Mouse (Mus musculus): ENCODE results near the gene Trappc4. TPM values are rescaled to one million over a fixed set of nuclear protein-coding genes. Genes with fewer than 3 reads are reported as not detected.

The Trappc4 gene
- polyA plus RNA-seq, 1 experiment: 29.6 TPM

DNA sequence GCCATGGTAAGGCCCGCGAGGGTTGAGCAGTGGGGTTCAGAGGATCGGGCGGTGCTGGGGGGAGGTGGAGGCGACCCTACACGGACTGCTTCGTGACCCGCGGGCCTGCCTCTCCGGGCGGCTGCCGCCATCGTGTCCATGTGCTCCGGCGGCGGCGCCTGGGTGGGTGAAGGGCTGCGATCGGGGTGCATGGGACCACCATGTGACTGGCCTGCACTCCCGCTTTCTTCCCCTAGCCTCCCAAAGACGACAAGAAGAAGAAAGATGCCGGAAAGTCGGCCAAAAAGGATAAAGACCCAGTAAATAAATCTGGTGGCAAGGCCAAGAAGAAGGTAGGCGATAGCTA lies 325 bp upstream of the Trappc4 start:
- H3K4me1 ChIP-seq: peaks cover 64% of the 10 kb centered on the region
- H3K36me3 ChIP-seq (replicated peaks; ENCODE audit: low read length): peaks cover 71% of the 10 kb centered on the region
- peak overlapping the region; percentile 99 for H3K4me3 ChIP-seq (replicated peaks)
- no peaks in the 10 kb centered on the region for H3K9me3 ChIP-seq
- no peaks in the 10 kb centered on the region for H3K27me3 ChIP-seq (replicated peaks)
- TF ChIP-seq GATA1 (IDR thresholded peaks at IDR 0.05; ENCODE audit: borderline replicate concordance, low read length) (no peak), FLI1 (IDR thresholded peaks at IDR 0.05; ENCODE audit: low read length) (no peak)

DNA sequence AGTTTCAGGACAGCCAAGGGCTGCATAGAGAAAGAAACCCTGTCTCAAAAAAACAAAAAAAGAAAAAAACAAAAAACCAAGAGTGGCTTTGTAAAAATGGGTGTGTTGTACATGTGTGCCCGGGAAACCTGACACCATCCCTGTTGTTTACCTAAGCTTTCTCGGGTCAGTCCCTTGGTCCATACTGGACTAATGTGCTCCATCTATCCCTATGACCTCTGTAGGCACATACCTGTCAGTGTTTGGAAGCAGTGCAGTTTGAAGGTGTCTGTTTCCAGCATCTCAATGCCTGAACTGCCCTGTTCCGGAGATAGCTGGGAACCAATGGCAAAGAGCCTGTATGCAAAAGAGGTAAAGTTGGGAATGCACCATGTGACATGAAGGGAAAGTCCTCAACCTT lies 2.4 kb downstream of the Trappc4 start:
- Histone ChIP-seq H3K4me3 (replicated peaks) (no peak overlapping the region), H3K27me3 (replicated peaks) (no peaks in the 10 kb centered on the region), H3K9me3 (no peaks in the 10 kb centered on the region), H3K36me3 (replicated peaks; ENCODE audit: low read length) (peaks cover 71% of the 10 kb centered on the region), H3K4me1 (peaks cover 61% of the 10 kb centered on the region)
- TF ChIP-seq FLI1 (IDR thresholded peaks at IDR 0.05; ENCODE audit: low read length): no peak
- no peak for TF ChIP-seq GATA1 (IDR thresholded peaks at IDR 0.05; ENCODE audit: borderline replicate concordance, low read length)

DNA sequence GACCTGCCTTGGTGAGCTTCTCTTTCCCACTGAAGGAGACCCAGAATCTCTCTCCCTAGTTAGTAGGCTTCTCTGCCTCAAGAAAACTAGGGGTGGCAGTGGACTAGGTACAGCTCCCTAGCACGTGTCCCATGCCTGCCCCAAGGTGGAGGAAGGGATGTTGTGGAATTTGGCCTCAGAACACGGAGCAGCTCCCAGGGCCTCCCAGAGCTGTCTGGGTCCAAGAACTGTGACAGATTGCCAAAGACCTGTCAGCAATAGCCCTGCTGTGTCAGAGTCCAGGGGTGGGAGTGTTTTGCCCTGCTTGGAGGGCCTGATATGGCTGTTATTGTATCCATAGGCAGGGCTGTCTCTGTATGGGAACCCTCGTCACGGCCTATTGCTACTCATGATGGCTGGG lies 6.3 kb downstream of the Trappc4 start:
- Histone ChIP-seq H3K36me3 (replicated peaks; ENCODE audit: low read length) (peaks cover 77% of the 10 kb centered on the region), H3K4me1 (peaks cover 77% of the 10 kb centered on the region)
- no peak for TF ChIP-seq GATA1 (IDR thresholded peaks at IDR 0.05; ENCODE audit: borderline replicate concordance, low read length)
- TF ChIP-seq FLI1 (IDR thresholded peaks at IDR 0.05; ENCODE audit: low read length): no peak

DNA sequence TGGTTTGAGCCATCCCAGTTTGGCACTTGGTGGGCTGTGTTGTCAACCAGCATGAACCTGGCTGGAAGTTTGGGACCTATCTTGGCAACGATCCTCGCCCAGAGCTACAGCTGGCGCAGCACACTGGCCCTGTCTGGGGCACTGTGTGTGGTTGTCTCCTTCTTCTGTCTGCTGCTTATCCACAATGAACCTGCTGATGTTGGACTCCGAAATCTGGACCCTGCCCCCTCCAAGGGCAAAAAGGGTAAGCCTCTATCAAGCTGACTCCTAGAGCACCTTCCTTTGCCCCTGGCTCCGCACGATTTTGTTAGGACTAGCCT lies 7.6 kb downstream of the Trappc4 start:
- Histone ChIP-seq H3K9me3 (no peaks in the 10 kb centered on the region), H3K36me3 (replicated peaks; ENCODE audit: low read length) (peaks cover 66% of the 10 kb centered on the region), H3K4me1 (peaks cover 71% of the 10 kb centered on the region), H3K4me3 (replicated peaks) (peak overlapping the region; percentile 10), H3K27me3 (replicated peaks) (no peaks in the 10 kb centered on the region)
- TF ChIP-seq FLI1 (IDR thresholded peaks at IDR 0.05; ENCODE audit: low read length) (no peak), GATA1 (IDR thresholded peaks at IDR 0.05; ENCODE audit: borderline replicate concordance, low read length) (no peak)

More for the DNA sequence above, 6.3 kb downstream of the Trappc4 start:
- H3K4me3 ChIP-seq (replicated peaks): no peak overlapping the region
- no peaks in the 10 kb centered on the region for H3K27me3 ChIP-seq (replicated peaks)
- no peaks in the 10 kb centered on the region for H3K9me3 ChIP-seq

DNA sequence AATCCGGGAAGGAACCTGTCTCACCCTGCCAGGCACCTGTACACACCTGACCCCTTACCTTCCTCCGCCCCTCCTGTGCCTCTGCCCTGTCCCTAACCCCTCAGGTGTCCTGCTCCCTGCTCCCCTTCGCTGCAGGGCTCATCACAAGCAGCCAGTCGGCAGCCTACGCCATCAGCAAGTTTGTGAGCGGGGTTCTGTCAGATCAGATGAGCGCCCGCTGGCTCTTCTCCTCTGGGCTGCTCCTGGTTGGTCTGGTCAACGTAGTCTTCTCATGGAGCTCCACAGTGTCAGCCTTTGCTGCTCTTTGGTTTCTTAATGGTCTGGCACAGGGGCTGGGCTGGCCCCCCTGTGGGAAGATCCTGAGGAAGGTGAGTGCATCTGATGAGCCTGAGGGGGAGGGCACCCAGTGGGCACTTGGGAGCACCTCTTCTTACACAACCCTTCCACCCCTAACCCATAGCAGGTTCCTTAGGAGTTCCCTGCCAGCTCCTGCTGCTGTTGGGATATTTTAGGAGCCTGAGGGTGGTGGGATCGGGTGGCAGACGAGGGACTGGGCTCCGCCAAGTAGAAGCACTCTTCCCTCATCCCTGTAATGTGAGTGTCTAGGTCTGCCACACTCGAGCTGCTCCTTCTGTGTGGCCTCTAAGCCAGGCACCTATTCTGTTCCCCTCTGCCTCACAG lies 8.1 kb downstream of the Trappc4 start:
- Histone ChIP-seq H3K9me3 (no peaks in the 10 kb centered on the region), H3K4me1 (peaks cover 67% of the 10 kb centered on the region), H3K4me3 (replicated peaks) (peak overlapping the region; percentile 79), H3K36me3 (replicated peaks; ENCODE audit: low read length) (peaks cover 61% of the 10 kb centered on the region), H3K27me3 (replicated peaks) (no peaks in the 10 kb centered on the region)
- TF ChIP-seq GATA1 (IDR thresholded peaks at IDR 0.05; ENCODE audit: borderline replicate concordance, low read length) (no peak), FLI1 (IDR thresholded peaks at IDR 0.05; ENCODE audit: low read length) (no peak)

DNA sequence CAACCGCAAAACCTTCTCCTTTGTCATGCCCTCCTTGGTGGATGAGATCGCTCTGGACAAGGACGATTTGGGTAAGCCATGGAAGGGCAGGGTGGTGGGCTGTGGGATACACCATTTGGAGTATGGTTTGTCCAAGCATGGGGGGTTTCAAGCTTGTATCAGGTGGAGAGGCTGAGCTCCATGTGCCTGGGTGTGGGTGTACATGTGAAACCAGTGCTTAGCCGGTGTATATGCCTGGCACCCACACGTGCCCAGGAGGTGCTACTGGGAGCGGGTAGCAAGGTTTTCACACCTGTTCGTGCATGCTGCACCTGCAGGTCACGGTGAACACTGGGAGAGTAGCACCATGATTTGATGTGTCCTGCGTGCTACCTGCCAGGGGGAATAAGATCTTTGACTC lies 8.8 kb downstream of the Trappc4 start:
- H3K9me3 ChIP-seq: no peaks in the 10 kb centered on the region
- no peaks in the 10 kb centered on the region for H3K27me3 ChIP-seq (replicated peaks)
- H3K4me3 ChIP-seq (replicated peaks): peak overlapping the region; percentile 92
- TF ChIP-seq FLI1 (IDR thresholded peaks at IDR 0.05; ENCODE audit: low read length): no peak
- no peak for TF ChIP-seq GATA1 (IDR thresholded peaks at IDR 0.05; ENCODE audit: borderline replicate concordance, low read length)
- peaks cover 54% of the 10 kb centered on the region for H3K36me3 ChIP-seq (replicated peaks; ENCODE audit: low read length)
- peaks cover 61% of the 10 kb centered on the region for H3K4me1 ChIP-seq

DNA sequence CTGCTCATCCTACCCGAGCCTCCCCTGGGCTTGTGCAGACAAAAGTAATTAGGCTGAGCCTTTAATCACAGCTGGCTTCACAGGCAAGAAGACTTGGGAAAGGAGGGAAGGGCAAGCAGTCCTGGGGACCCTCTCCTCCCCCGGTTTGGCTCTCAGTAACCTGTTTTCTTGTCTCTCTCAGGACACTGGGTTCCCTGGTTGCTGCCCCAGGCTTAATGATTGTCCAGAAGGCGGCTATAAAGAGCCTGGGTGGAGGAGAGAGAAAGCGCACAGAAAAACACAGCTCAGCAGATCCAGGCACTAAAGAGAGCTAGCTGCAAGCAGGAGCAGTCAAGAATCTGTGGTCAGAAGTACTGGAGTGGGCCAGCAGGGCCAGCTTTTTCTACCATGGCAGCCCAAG lies 9.3 kb downstream of the Trappc4 start:
- H3K4me1 ChIP-seq: peaks cover 61% of the 10 kb centered on the region
- peaks cover 50% of the 10 kb centered on the region for H3K36me3 ChIP-seq (replicated peaks; ENCODE audit: low read length)
- H3K27me3 ChIP-seq (replicated peaks): no peaks in the 10 kb centered on the region
- TF ChIP-seq FLI1 (IDR thresholded peaks at IDR 0.05; ENCODE audit: low read length) (no peak), GATA1 (IDR thresholded peaks at IDR 0.05; ENCODE audit: borderline replicate concordance, low read length) (no peak)
- H3K4me3 ChIP-seq (replicated peaks): peak overlapping the region; percentile 92
- no peaks in the 10 kb centered on the region for H3K9me3 ChIP-seq

DNA sequence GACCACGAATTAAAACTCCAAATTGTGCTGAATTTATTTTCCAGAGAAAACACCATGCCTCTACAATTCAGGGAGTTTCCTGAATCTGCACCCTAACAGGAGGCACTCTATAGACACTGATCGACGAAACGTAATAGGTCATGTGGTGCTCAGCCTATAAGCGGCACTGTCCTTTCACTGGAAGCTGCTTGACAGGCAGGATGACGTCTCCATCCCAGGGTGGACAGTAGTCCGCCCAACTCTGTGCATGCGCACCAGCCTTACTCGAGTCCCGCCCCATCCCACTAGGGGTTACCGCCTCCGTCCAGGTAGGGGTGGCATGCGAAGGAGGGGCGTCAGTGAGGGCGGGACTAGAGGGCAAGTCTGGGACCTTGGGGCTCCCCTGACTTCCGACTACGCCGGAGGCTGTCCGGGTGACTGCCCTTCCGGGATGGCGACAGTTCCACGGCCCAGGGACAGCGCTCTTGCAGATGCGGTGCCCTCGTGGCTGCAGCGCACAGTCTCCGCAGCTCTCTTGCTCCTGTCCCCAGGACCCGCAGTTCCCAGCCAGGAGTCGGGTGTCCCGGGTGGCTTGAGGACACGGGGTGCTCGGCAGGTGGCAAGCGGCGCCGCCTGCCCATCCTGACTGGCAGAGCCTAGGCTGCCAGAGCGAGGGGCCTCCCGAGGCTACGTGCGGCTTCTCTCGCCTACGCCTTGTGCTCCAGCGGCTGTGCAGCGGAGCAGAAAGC lies 10.6 kb downstream of the Trappc4 start, which contains the start of gene Slc37a4:
Gene Slc37a4 (plus strand): TSS at position 169 of the 728 bp plus-strand sequence.
- Histone ChIP-seq H3K36me3 (replicated peaks; ENCODE audit: low read length) (peaks cover 49% of the 10 kb centered on the region), H3K27me3 (replicated peaks) (no peaks in the 10 kb centered on the region), H3K4me1 (peaks cover 58% of the 10 kb centered on the region), H3K4me3 (replicated peaks) (peak within 1 kb of the TSS; percentile 92), H3K9me3 (no peaks in the 10 kb centered on the region)
- TF ChIP-seq FLI1 (IDR thresholded peaks at IDR 0.05; ENCODE audit: low read length) (0 out of 2 replicates have a peak, but pooled peaks have one; percentile 17), GATA1 (IDR thresholded peaks at IDR 0.05; ENCODE audit: borderline replicate concordance, low read length) (no peak)

DNA sequence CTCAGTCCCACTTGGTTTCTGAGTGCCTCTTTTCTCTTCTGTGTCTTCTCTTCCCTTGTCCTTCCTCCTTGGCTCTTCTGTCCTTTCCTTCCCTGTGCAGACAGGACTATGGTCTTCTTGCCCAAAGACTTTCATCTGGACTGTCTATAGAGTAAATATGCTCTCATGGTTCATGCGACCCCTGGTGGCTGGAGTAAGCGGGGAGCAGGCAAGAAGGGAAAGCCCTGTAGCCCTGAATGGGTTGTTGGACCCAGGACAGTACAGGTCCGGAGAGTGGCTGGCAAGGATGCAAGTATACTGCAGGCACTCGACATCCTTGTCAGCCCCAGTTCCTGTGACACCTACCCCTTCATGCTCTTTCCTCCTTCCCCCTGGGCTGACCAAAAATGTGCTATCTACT lies 15.9 kb downstream of the Trappc4 start:
- H3K27me3 ChIP-seq (replicated peaks): no peaks in the 10 kb centered on the region
- no peak for TF ChIP-seq FLI1 (IDR thresholded peaks at IDR 0.05; ENCODE audit: low read length)
- TF ChIP-seq GATA1 (IDR thresholded peaks at IDR 0.05; ENCODE audit: borderline replicate concordance, low read length): no peak
- H3K4me1 ChIP-seq: peaks cover 30% of the 10 kb centered on the region
- no peak overlapping the region for H3K4me3 ChIP-seq (replicated peaks)
- H3K36me3 ChIP-seq (replicated peaks; ENCODE audit: low read length): peaks cover 65% of the 10 kb centered on the region
- no peaks in the 10 kb centered on the region for H3K9me3 ChIP-seq

DNA sequence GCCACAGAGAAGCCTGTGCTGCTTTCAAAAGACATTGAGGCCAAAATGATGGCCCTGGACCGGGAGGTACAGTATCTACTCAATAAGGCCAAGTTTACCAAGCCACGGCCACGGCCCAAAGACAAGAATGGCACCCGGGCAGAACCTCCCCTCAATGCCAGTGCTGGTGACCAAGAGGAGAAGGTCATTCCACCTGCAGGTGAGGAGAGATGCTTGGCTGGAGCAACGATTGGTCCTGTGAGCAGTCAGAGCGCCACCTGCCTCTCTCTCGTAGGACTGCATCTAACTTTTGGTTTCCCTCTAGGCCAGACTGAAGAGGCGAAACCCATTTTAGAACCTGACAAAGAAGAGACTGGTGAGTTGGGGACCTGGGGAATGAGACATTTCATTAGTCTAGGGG lies 18.1 kb downstream of the Trappc4 start:
- peaks cover 87% of the 10 kb centered on the region for H3K36me3 ChIP-seq (replicated peaks; ENCODE audit: low read length)

More for the DNA sequence above, 18.1 kb downstream of the Trappc4 start:
- TF ChIP-seq FLI1 (IDR thresholded peaks at IDR 0.05; ENCODE audit: low read length) (no peak), GATA1 (IDR thresholded peaks at IDR 0.05; ENCODE audit: borderline replicate concordance, low read length) (no peak)
- Histone ChIP-seq H3K4me1 (peaks cover 24% of the 10 kb centered on the region), H3K27me3 (replicated peaks) (no peaks in the 10 kb centered on the region), H3K9me3 (no peaks in the 10 kb centered on the region), H3K4me3 (replicated peaks) (no peak overlapping the region)
